Mouse (Mus musculus): ENCODE measurements around the gene Gm47841. TPM values are rescaled to one million over a fixed set of nuclear protein-coding genes. Genes with fewer than 3 reads are reported as not detected.
A peak's percentile ranks its signal among the peaks of the same experiment; 100 is the strongest.

Gm47841 gene
- polyA plus RNA-seq, 1 experiment, result not detected

- H3K4me3 ChIP-seq (ENCODE audit: low read depth, low read length), result no peak overlapping the region
- no peaks in the 10 kb centered on the region for H3K36me3 ChIP-seq (ENCODE audit: control insufficient read depth, insufficient read depth, low read length)
- peaks cover 6% of the 10 kb centered on the region for H3K4me1 ChIP-seq (ENCODE audit: control insufficient read depth, insufficient read depth, insufficient read length, low read length)
- H3K27ac ChIP-seq (ENCODE audit: insufficient read depth, low read depth, low read length), result no peak overlapping the region
- 53% methylated on average over 6 of the region's 6 CpGs for WGBS
- peaks cover 2% of the 10 kb centered on the region; the same call in 1 of the 2 replicates for H3K27me3 ChIP-seq (ENCODE audit: control insufficient read depth, insufficient read depth, low read length)
- TF ChIP-seq POLR2A (IDR thresholded peaks at IDR 0.05; ENCODE audit: low read depth, low read length) (no peak), CTCF (IDR thresholded peaks at IDR 0.05; ENCODE audit: extremely low read depth, insufficient read length, insufficient replicate concordance, low read depth, low read length) (no peak)
These were observed 19.2 kb upstream of the Gm47841 start for GRCm38 (mm10) chr15:101066364-101066847.

GRCm38 (mm10) chr15:101065069-101065468 lies 17.9 kb upstream of the Gm47841 start:
- 52% methylated on average over 6 of the region's 6 CpGs for WGBS
- H3K36me3 ChIP-seq (ENCODE audit: control insufficient read depth, insufficient read depth, low read length), result no peaks in the 10 kb centered on the region
- no peak overlapping the region for H3K4me3 ChIP-seq (ENCODE audit: low read depth, low read length)
- TF ChIP-seq POLR2A (IDR thresholded peaks at IDR 0.05; ENCODE audit: low read depth, low read length), result no peak
- no peak for TF ChIP-seq CTCF (IDR thresholded peaks at IDR 0.05; ENCODE audit: extremely low read depth, insufficient read length, insufficient replicate concordance, low read depth, low read length)
- peaks cover 2% of the 10 kb centered on the region for H3K4me1 ChIP-seq (ENCODE audit: control insufficient read depth, insufficient read depth, insufficient read length, low read length)
- H3K27ac ChIP-seq (ENCODE audit: insufficient read depth, low read depth, low read length), result no peak overlapping the region
- H3K27me3 ChIP-seq (ENCODE audit: control insufficient read depth, insufficient read depth, low read length), result no peaks in the 10 kb centered on the region; the same call in 1 of the 2 replicates

- no peak for TF ChIP-seq CTCF (IDR thresholded peaks at IDR 0.05; ENCODE audit: extremely low read depth, insufficient read length, insufficient replicate concordance, low read depth, low read length)
- no peak for TF ChIP-seq POLR2A (IDR thresholded peaks at IDR 0.05; ENCODE audit: low read depth, low read length)
- Histone ChIP-seq H3K36me3 (ENCODE audit: control insufficient read depth, insufficient read depth, low read length) (no peaks in the 10 kb centered on the region), H3K27ac (ENCODE audit: insufficient read depth, low read depth, low read length) (no peak overlapping the region), H3K4me3 (ENCODE audit: low read depth, low read length) (no peak overlapping the region), H3K4me1 (ENCODE audit: control insufficient read depth, insufficient read depth, insufficient read length, low read length) (peaks cover 2% of the 10 kb centered on the region; the same call in 1 of the 2 replicates), H3K27me3 (ENCODE audit: control insufficient read depth, insufficient read depth, low read length) (no peaks in the 10 kb centered on the region; the same call in 1 of the 2 replicates)
- WGBS, result 77% methylated on average over 11 of the region's 11 CpGs
These were observed 13.2 kb upstream of the Gm47841 start for GRCm38 (mm10) chr15:101060280-101060852.

- Histone ChIP-seq H3K27me3 (ENCODE audit: control insufficient read depth, insufficient read depth, low read length) (peaks cover under 1% of the 10 kb centered on the region; the same call in 1 of the 2 replicates), H3K4me1 (ENCODE audit: control insufficient read depth, insufficient read depth, insufficient read length, low read length) (no peaks in the 10 kb centered on the region), H3K4me3 (ENCODE audit: low read depth, low read length) (no peak overlapping the region), H3K27ac (ENCODE audit: insufficient read depth, low read depth, low read length) (no peak overlapping the region), H3K36me3 (ENCODE audit: control insufficient read depth, insufficient read depth, low read length) (no peaks in the 10 kb centered on the region)
- WGBS, result 49% methylated on average over 9 of the region's 9 CpGs
- TF ChIP-seq CTCF (IDR thresholded peaks at IDR 0.05; ENCODE audit: extremely low read depth, insufficient read length, insufficient replicate concordance, low read depth, low read length), result no peak
- no peak for TF ChIP-seq POLR2A (IDR thresholded peaks at IDR 0.05; ENCODE audit: low read depth, low read length)
These were observed 12.5 kb upstream of the Gm47841 start for GRCm38 (mm10) chr15:101059570-101060279.

- Histone ChIP-seq H3K27ac (ENCODE audit: insufficient read depth, low read depth, low read length) (no peak overlapping the region), H3K4me1 (ENCODE audit: control insufficient read depth, insufficient read depth, insufficient read length, low read length) (no peaks in the 10 kb centered on the region), H3K36me3 (ENCODE audit: control insufficient read depth, insufficient read depth, low read length) (0 out of 2 replicates have a peak, but pooled peaks cover 2% of the 10 kb centered on the region), H3K4me3 (ENCODE audit: low read depth, low read length) (no peak overlapping the region), H3K27me3 (ENCODE audit: control insufficient read depth, insufficient read depth, low read length) (peaks cover 29% of the 10 kb centered on the region)
- WGBS, result 40% methylated on average over 10 of the region's 10 CpGs
- TF ChIP-seq CTCF (IDR thresholded peaks at IDR 0.05; ENCODE audit: extremely low read depth, insufficient read length, insufficient replicate concordance, low read depth, low read length) (peak; percentile 60; the same call in 1 of the 2 replicates), POLR2A (IDR thresholded peaks at IDR 0.05; ENCODE audit: low read depth, low read length) (no peak)
These were observed 9.0 kb upstream of the Gm47841 start for GRCm38 (mm10) chr15:101056225-101056624.

GRCm38 (mm10) chr15:101054541-101054940 lies 7.3 kb upstream of the Gm47841 start:
- TF ChIP-seq POLR2A (IDR thresholded peaks at IDR 0.05; ENCODE audit: low read depth, low read length), result no peak
- no peak for TF ChIP-seq CTCF (IDR thresholded peaks at IDR 0.05; ENCODE audit: extremely low read depth, insufficient read length, insufficient replicate concordance, low read depth, low read length)

More at GRCm38 (mm10) chr15:101054541-101054940, 7.3 kb upstream of the Gm47841 start:
- Histone ChIP-seq H3K36me3 (ENCODE audit: control insufficient read depth, insufficient read depth, low read length) (0 out of 2 replicates have a peak, but pooled peaks cover 2% of the 10 kb centered on the region), H3K4me1 (ENCODE audit: control insufficient read depth, insufficient read depth, insufficient read length, low read length) (no peaks in the 10 kb centered on the region), H3K4me3 (ENCODE audit: low read depth, low read length) (no peak overlapping the region), H3K27ac (ENCODE audit: insufficient read depth, low read depth, low read length) (no peak overlapping the region), H3K27me3 (ENCODE audit: control insufficient read depth, insufficient read depth, low read length) (peaks cover 29% of the 10 kb centered on the region)
- WGBS, result 88% methylated on average over 10 of the region's 10 CpGs

Data from small intestine, adult 2 months (tissue).